In genomic region chr2:113645199-113645598, GRCm38 (mm10) we compare ENCODE assay signal across 13 mouse cellular contexts.
DNase-seq lines count a peak whose midpoint lies in the region; ATAC-seq and TF ChIP-seq lines count a peak whose summit lies in the region.
"Had no signal": no experiment of that assay in that cellular context is flagged by ENCODE, and none has a peak within 500 bp of the region (broad histone marks: within the 10 kb centered on the region; RNA-seq: fewer than 3 reads in every experiment).

No protein-coding gene starts in this region.

- H3K4me1 ChIP-seq in forebrain, embryonic 14.5 days (ENCODE audit: control insufficient read depth, insufficient read depth, low read length), result no peaks in the 10 kb centered on the region
- no peaks in the 10 kb centered on the region for H3K4me1 ChIP-seq in forebrain, embryonic 10.5 days
- no peaks in the 10 kb centered on the region for H3K4me1 ChIP-seq in lung, embryonic 14.5 days (ENCODE audit: insufficient read depth)
- H3K4me1 ChIP-seq in hindbrain, embryonic 14.5 days (replicated peaks; ENCODE audit: control insufficient read depth, insufficient read depth, low read length), result no peaks in the 10 kb centered on the region
- H3K4me1 ChIP-seq: midbrain, embryonic 10.5 days had no signal

- DNase-seq in forebrain, embryonic 14.5 days (ENCODE audit: low spot score), result peak; percentile 37
- DNase-seq in forebrain, embryonic 10.5 days (ENCODE audit: extremely low spot score, low spot score), result no peak
- DNase-seq in lung, embryonic 14.5 days, result peak; percentile 28
- DNase-seq in lung, postnatal 25 days (ENCODE audit: low spot score), result no peak
- peak; percentile 24 to 46 for DNase-seq in frontal cortex, postnatal 36 days (ENCODE audit: low spot score in 2 of 2)
- peak; percentile 22 for DNase-seq in right cerebral cortex, postnatal 25 days
- no peak for DNase-seq in embryo, embryonic 11 days
- no peak for DNase-seq in hindbrain, embryonic 14.5 days (ENCODE audit: low spot score)
- DNase-seq: adrenal gland, adult 8-10 months; cerebellum, adult 18-20 months had no signal

- no peak overlapping the region for H3K4me2 ChIP-seq in forebrain, embryonic 14.5 days (ENCODE audit: low read length)
- H3K4me2 ChIP-seq in lung, embryonic 14.5 days, result no peak overlapping the region
- no peak overlapping the region for H3K4me2 ChIP-seq in hindbrain, embryonic 14.5 days (replicated peaks)

- no peak overlapping the region for H3K27ac ChIP-seq in forebrain, embryonic 14.5 days (ENCODE audit: low read depth, low read length)
- no peak overlapping the region for H3K27ac ChIP-seq in forebrain, embryonic 10.5 days
- H3K27ac ChIP-seq in lung, embryonic 14.5 days (ENCODE audit: low read depth), result no peak overlapping the region
- H3K27ac ChIP-seq in hindbrain, embryonic 14.5 days, result no peak overlapping the region
- H3K27ac ChIP-seq: liver, embryonic 14.5 days; midbrain, embryonic 10.5 days had no signal

- ATAC-seq in forebrain, embryonic 14.5 days, result peak; percentile 68; the same call in 1 of the 2 replicates
- peak; percentile 62; the same call in 1 of the 2 replicates for ATAC-seq in lung, embryonic 14.5 days (ENCODE audit: insufficient read depth)
- ATAC-seq in hindbrain, embryonic 14.5 days (ENCODE audit: low FRiP score), result no peak
- ATAC-seq: hindbrain, embryonic 16.5 days had no signal

- H3K9me3 ChIP-seq in forebrain, embryonic 14.5 days (replicated peaks; ENCODE audit: control insufficient read depth, low read length), result no peaks in the 10 kb centered on the region
- no peaks in the 10 kb centered on the region for H3K9me3 ChIP-seq in forebrain, embryonic 10.5 days
- no peaks in the 10 kb centered on the region for H3K9me3 ChIP-seq in lung, embryonic 14.5 days (ENCODE audit: low read depth, low read length)
- H3K9me3 ChIP-seq in hindbrain, embryonic 14.5 days (ENCODE audit: control insufficient read depth, low read length), result no peaks in the 10 kb centered on the region
- H3K9me3 ChIP-seq: midbrain, embryonic 10.5 days had no signal

- no peaks in the 10 kb centered on the region for H3K36me3 ChIP-seq in forebrain, embryonic 14.5 days (ENCODE audit: control insufficient read depth, insufficient read depth, low read length)
- H3K36me3 ChIP-seq in forebrain, embryonic 10.5 days (replicated peaks), result no peaks in the 10 kb centered on the region
- H3K36me3 ChIP-seq in lung, embryonic 14.5 days (ENCODE audit: insufficient read depth), result no peaks in the 10 kb centered on the region
- H3K36me3 ChIP-seq in hindbrain, embryonic 14.5 days (replicated peaks; ENCODE audit: control insufficient read depth, insufficient read depth), result no peaks in the 10 kb centered on the region
- H3K36me3 ChIP-seq: midbrain, embryonic 10.5 days had no signal

- WGBS in forebrain, embryonic 14.5 days, result 82% methylated on average over 12 of the region's 12 CpGs
- 92% methylated on average over 12 of the region's 12 CpGs for WGBS in forebrain, embryonic 10.5 days
- 50% methylated on average over 12 of the region's 12 CpGs for WGBS in lung, embryonic 14.5 days
- WGBS in hindbrain, embryonic 14.5 days, result 85% methylated on average over 12 of the region's 12 CpGs

- no peak overlapping the region for H3K4me3 ChIP-seq in forebrain, embryonic 14.5 days (ENCODE audit: low read depth, low read length)
- no peak overlapping the region for H3K4me3 ChIP-seq in forebrain, embryonic 10.5 days
- no peak overlapping the region for H3K4me3 ChIP-seq in lung, embryonic 14.5 days (ENCODE audit: low read depth, low read length)
- H3K4me3 ChIP-seq in hindbrain, embryonic 14.5 days (replicated peaks; ENCODE audit: low read length), result no peak overlapping the region
- H3K4me3 ChIP-seq: midbrain, embryonic 10.5 days had no signal

- TF ChIP-seq CTCF in lung, embryonic 14.5 days (IDR thresholded peaks at IDR 0.05; ENCODE audit: low read depth), result no peak

- H3K9ac ChIP-seq in forebrain, embryonic 14.5 days (ENCODE audit: low read length), result no peak overlapping the region
- no peak overlapping the region for H3K9ac ChIP-seq in lung, embryonic 14.5 days
- H3K9ac ChIP-seq in hindbrain, embryonic 14.5 days, result no peak overlapping the region
- H3K9ac ChIP-seq: liver, embryonic 14.5 days had no signal

- no peaks in the 10 kb centered on the region for H3K27me3 ChIP-seq in forebrain, embryonic 14.5 days (replicated peaks; ENCODE audit: control insufficient read depth, insufficient read depth, low read length)
- H3K27me3 ChIP-seq in forebrain, embryonic 10.5 days (ENCODE audit: poor library complexity, severe bottlenecking), result no peaks in the 10 kb centered on the region
- H3K27me3 ChIP-seq in lung, embryonic 14.5 days (ENCODE audit: insufficient read depth, low read length), result no peaks in the 10 kb centered on the region
- H3K27me3 ChIP-seq in hindbrain, embryonic 14.5 days (ENCODE audit: control insufficient read depth, insufficient read depth, low read length), result no peaks in the 10 kb centered on the region

Comparison
In these comparisons a context has a peak if more than half of its experiments do, and no peak if none do; other contexts are left out.
1. DNase-seq: peak in forebrain, embryonic 14.5 days (single experiment), lung, embryonic 14.5 days (single experiment), frontal cortex, postnatal 36 days (2 of 2) and right cerebral cortex, postnatal 25 days (single experiment); none in forebrain, embryonic 10.5 days (single experiment), lung, postnatal 25 days (single experiment), embryo, embryonic 11 days (single experiment) and hindbrain, embryonic 14.5 days (single experiment).